Mouse (Mus musculus) embryonic facial prominence, embryonic 15.5 days (tissue): ENCODE measurements around the gene Olfr800. TPM values are rescaled to one million over a fixed set of nuclear protein-coding genes. Genes with fewer than 3 reads are reported as not detected.

Experiments
- polyA plus RNA-seq: library from polyadenylated mRNA; unstranded; fragments of >200 nt; fragmentation: Nextera tagmentation; extraction: Ambion mirVana; gene quantifications from 2 replicates; pipeline ENCODE4 v1.2.1, GENCODE M21; 2015

Olfr800 gene
- polyA plus RNA-seq, 1 experiment from 2014 or later, result not detected

Other genes starting within 250 kb of the Olfr800 start
- gene Olfr786, start 230.4 kb upstream of the Olfr800 start, polyA plus RNA-seq, result 0.17 TPM in 1 of 2 replicates, not detected in the other
- not detected in 2 replicates for gene Olfr787, start 195.8 kb upstream of the Olfr800 start, polyA plus RNA-seq
- not detected in 2 replicates for gene Olfr788, start 186.7 kb upstream of the Olfr800 start, polyA plus RNA-seq
- gene Olfr789, start 172.9 kb upstream of the Olfr800 start, polyA plus RNA-seq, result 0.05 TPM in 1 of 2 replicates, not detected in the other
- not detected in 2 replicates for gene Olfr790, start 159.2 kb upstream of the Olfr800 start, polyA plus RNA-seq
- 0.07 and 0.21 TPM in 2 replicates for gene Olfr791, start 135.9 kb upstream of the Olfr800 start, polyA plus RNA-seq
- 0.24 TPM in 1 of 2 replicates, not detected in the other for gene Olfr792, start 118.5 kb upstream of the Olfr800 start, polyA plus RNA-seq
- gene Olfr794, start 90.0 kb upstream of the Olfr800 start, polyA plus RNA-seq, result not detected in 2 replicates
- gene Olfr796, start 45.1 kb upstream of the Olfr800 start, polyA plus RNA-seq, result not detected in 2 replicates
- gene Olfr798, start 29.8 kb upstream of the Olfr800 start, polyA plus RNA-seq, result 0.04 and 0.12 TPM in 2 replicates
- gene Olfr799, start 20.2 kb upstream of the Olfr800 start, polyA plus RNA-seq, result not detected in 2 replicates
- gene Olfr801, start 16.2 kb downstream of the Olfr800 start, polyA plus RNA-seq, result not detected in 2 replicates
- gene Olfr802, start 30.5 kb downstream of the Olfr800 start, polyA plus RNA-seq, result 0.03 and 0.07 TPM in 2 replicates
- gene Olfr803, start 36.6 kb downstream of the Olfr800 start, polyA plus RNA-seq, result not detected in 2 replicates
- not detected in 2 replicates for gene Olfr804, start 45.5 kb downstream of the Olfr800 start, polyA plus RNA-seq
- gene Olfr805, start 71.7 kb downstream of the Olfr800 start, polyA plus RNA-seq, result 0.05 TPM in 1 of 2 replicates, not detected in the other
- gene Olfr806, start 84.2 kb downstream of the Olfr800 start, polyA plus RNA-seq, result not detected in 2 replicates
- gene Olfr807, start 100.1 kb downstream of the Olfr800 start, polyA plus RNA-seq, result 0.17 TPM in 1 of 2 replicates, not detected in the other
- gene Olfr808, start 107.8 kb downstream of the Olfr800 start, polyA plus RNA-seq, result not detected in 2 replicates
- 0.17 TPM in 1 of 2 replicates, not detected in the other for gene Olfr809, start 116.9 kb downstream of the Olfr800 start, polyA plus RNA-seq
- 0.26 and 0.44 TPM in 2 replicates for gene Olfr810, start 137.2 kb downstream of the Olfr800 start, polyA plus RNA-seq
- not detected in 2 replicates for gene Olfr811, start 146.7 kb downstream of the Olfr800 start, polyA plus RNA-seq
- gene Olfr812, start 188.4 kb downstream of the Olfr800 start, polyA plus RNA-seq, result 0.13 and 0.41 TPM in 2 replicates
- gene Olfr813, start 197.7 kb downstream of the Olfr800 start, polyA plus RNA-seq, result 0.20 and 0.33 TPM in 2 replicates
- gene Olfr814, start 222.2 kb downstream of the Olfr800 start, polyA plus RNA-seq, result not detected in 2 replicates
- gene Olfr815, start 248.2 kb downstream of the Olfr800 start, polyA plus RNA-seq, result 0.17 TPM in 1 of 2 replicates, not detected in the other